Mouse (Mus musculus): ENCODE results near the gene Myd88. TPM values are rescaled to one million over a fixed set of nuclear protein-coding genes. Genes with fewer than 3 reads are reported as not detected.

The Myd88 gene
- total and polyA plus RNA-seq, 3 experiments = 12.3 to 27.0 (median 24.4) TPM

- TF ChIP-seq POLR2AphosphoS5 (IDR thresholded peaks at IDR 0.05; ENCODE audit: insufficient replicate concordance, low read depth, low read length) = no peak
- no peak for TF ChIP-seq GATA2 (IDR thresholded peaks at IDR 0.05; ENCODE audit: borderline replicate concordance, low read depth, low read length)
- TF ChIP-seq GATA1 (IDR thresholded peaks at IDR 0.05; ENCODE audit: borderline replicate concordance, low read length) = no peak
- TF ChIP-seq TAL1 (conservative IDR thresholded peaks at IDR 0.05; ENCODE audit: low read depth, low read length) = no peak
- TF ChIP-seq CTCF (IDR thresholded peaks at IDR 0.05; ENCODE audit: low read depth, low read length) = no peak
- Histone ChIP-seq H3K4me3 (ENCODE audit: low read depth, low read length) (peak overlapping the region; percentile 84), H3K4me1 (ENCODE audit: insufficient read depth, low read depth, low read length) (peaks cover 17% of the 10 kb centered on the region), H3K9me3 (replicated peaks) (no peaks in the 10 kb centered on the region), H3K27me3 (ENCODE audit: insufficient read depth, low read length) (no peaks in the 10 kb centered on the region), H3K36me3 (replicated peaks) (peaks cover 39% of the 10 kb centered on the region)
- ATAC-seq (ENCODE audit: extremely low read depth, insufficient number of reproducible peaks, low FRiP score, poor library complexity, severe bottlenecking) (no peak), DNase-seq (ENCODE audit: low spot score) (no peak)
These were observed 16.8 kb upstream of the Myd88 start for GRCm38 (mm10) chr9:119358058-119358429.

- peaks cover 33% of the 10 kb centered on the region for H3K36me3 ChIP-seq (replicated peaks)
- peaks cover 17% of the 10 kb centered on the region for H3K4me1 ChIP-seq (ENCODE audit: insufficient read depth, low read depth, low read length)
- no peaks in the 10 kb centered on the region for H3K27me3 ChIP-seq (ENCODE audit: insufficient read depth, low read length)
- ATAC-seq (ENCODE audit: extremely low read depth, insufficient number of reproducible peaks, low FRiP score, poor library complexity, severe bottlenecking) = peak; percentile 91
- peak within 1 kb of the TSS; percentile 84 for H3K4me3 ChIP-seq (ENCODE audit: low read depth, low read length)
- TF ChIP-seq GATA1 (IDR thresholded peaks at IDR 0.05; ENCODE audit: borderline replicate concordance, low read length) (no peak), CTCF (IDR thresholded peaks at IDR 0.05; ENCODE audit: low read depth, low read length) (peak; percentile 61), TAL1 (conservative IDR thresholded peaks at IDR 0.05; ENCODE audit: low read depth, low read length) (no peak)
- no peaks in the 10 kb centered on the region for H3K9me3 ChIP-seq (replicated peaks)
- DNase-seq (ENCODE audit: low spot score) = peak; percentile 89
These were observed 16.3 kb upstream of the Myd88 start, which contains the start of gene Xylb for GRCm38 (mm10) chr9:119357331-119358057. Xylb (plus strand) TSS chr9:119357381.

- no peak for TF ChIP-seq GATA2 (IDR thresholded peaks at IDR 0.05; ENCODE audit: borderline replicate concordance, low read depth, low read length)
- no peak for TF ChIP-seq CTCF (IDR thresholded peaks at IDR 0.05; ENCODE audit: low read depth, low read length)
- TF ChIP-seq GATA1 (IDR thresholded peaks at IDR 0.05; ENCODE audit: borderline replicate concordance, low read length) = no peak
- TF ChIP-seq POLR2AphosphoS5 (IDR thresholded peaks at IDR 0.05; ENCODE audit: insufficient replicate concordance, low read depth, low read length) = no peak
- TF ChIP-seq TAL1 (conservative IDR thresholded peaks at IDR 0.05; ENCODE audit: low read depth, low read length) = no peak
- Histone ChIP-seq H3K36me3 (replicated peaks) (peaks cover 29% of the 10 kb centered on the region), H3K27me3 (ENCODE audit: insufficient read depth, low read length) (no peaks in the 10 kb centered on the region), H3K4me1 (ENCODE audit: insufficient read depth, low read depth, low read length) (peaks cover 17% of the 10 kb centered on the region), H3K4me3 (ENCODE audit: low read depth, low read length) (no peak overlapping the region), H3K9me3 (replicated peaks) (no peaks in the 10 kb centered on the region)
- DNase-seq (ENCODE audit: low spot score) (no peak), ATAC-seq (ENCODE audit: extremely low read depth, insufficient number of reproducible peaks, low FRiP score, poor library complexity, severe bottlenecking) (no peak)
These were observed 14.7 kb upstream of the Myd88 start for GRCm38 (mm10) chr9:119355943-119356342.

GRCm38 (mm10) chr9:119353926-119354325, 12.7 kb upstream of the Myd88 start:
- ATAC-seq (ENCODE audit: extremely low read depth, insufficient number of reproducible peaks, low FRiP score, poor library complexity, severe bottlenecking) (no peak), DNase-seq (ENCODE audit: low spot score) (no peak)
- no peak overlapping the region for H3K4me3 ChIP-seq (ENCODE audit: low read depth, low read length)

GRCm38 (mm10) chr9:119352060-119352459, 10.8 kb upstream of the Myd88 start:
- Histone ChIP-seq H3K36me3 (replicated peaks) (peaks cover 39% of the 10 kb centered on the region), H3K27me3 (ENCODE audit: insufficient read depth, low read length) (no peaks in the 10 kb centered on the region), H3K9me3 (replicated peaks) (no peaks in the 10 kb centered on the region), H3K4me3 (ENCODE audit: low read depth, low read length) (no peak overlapping the region), H3K4me1 (ENCODE audit: insufficient read depth, low read depth, low read length) (peaks cover 4% of the 10 kb centered on the region)
- DNase-seq (ENCODE audit: low spot score) (peak; percentile 58), ATAC-seq (ENCODE audit: extremely low read depth, insufficient number of reproducible peaks, low FRiP score, poor library complexity, severe bottlenecking) (peak; percentile 78)
- peak; percentile 60 for TF ChIP-seq CTCF (IDR thresholded peaks at IDR 0.05; ENCODE audit: low read depth, low read length)
- TF ChIP-seq GATA1 (IDR thresholded peaks at IDR 0.05; ENCODE audit: borderline replicate concordance, low read length) = no peak

More at GRCm38 (mm10) chr9:119353926-119354325, 12.7 kb upstream of the Myd88 start:
- peaks cover 22% of the 10 kb centered on the region for H3K36me3 ChIP-seq (replicated peaks)
- TF ChIP-seq CTCF (IDR thresholded peaks at IDR 0.05; ENCODE audit: low read depth, low read length) (no peak), POLR2AphosphoS5 (IDR thresholded peaks at IDR 0.05; ENCODE audit: insufficient replicate concordance, low read depth, low read length) (no peak), GATA2 (IDR thresholded peaks at IDR 0.05; ENCODE audit: borderline replicate concordance, low read depth, low read length) (no peak), TAL1 (conservative IDR thresholded peaks at IDR 0.05; ENCODE audit: low read depth, low read length) (no peak), GATA1 (IDR thresholded peaks at IDR 0.05; ENCODE audit: borderline replicate concordance, low read length) (no peak)
- H3K9me3 ChIP-seq (replicated peaks) = no peaks in the 10 kb centered on the region
- H3K4me1 ChIP-seq (ENCODE audit: insufficient read depth, low read depth, low read length) = peaks cover 17% of the 10 kb centered on the region
- H3K27me3 ChIP-seq (ENCODE audit: insufficient read depth, low read length) = no peaks in the 10 kb centered on the region

- no peak for ATAC-seq (ENCODE audit: extremely low read depth, insufficient number of reproducible peaks, low FRiP score, poor library complexity, severe bottlenecking)
- H3K36me3 ChIP-seq (replicated peaks) = peaks cover 47% of the 10 kb centered on the region
- no peak overlapping the region for H3K4me3 ChIP-seq (ENCODE audit: low read depth, low read length)
- no peak for DNase-seq (ENCODE audit: low spot score)
- no peaks in the 10 kb centered on the region for H3K27me3 ChIP-seq (ENCODE audit: insufficient read depth, low read length)
- H3K4me1 ChIP-seq (ENCODE audit: insufficient read depth, low read depth, low read length) = peaks cover 2% of the 10 kb centered on the region
- H3K9me3 ChIP-seq (replicated peaks) = no peaks in the 10 kb centered on the region
- TF ChIP-seq GATA2 (IDR thresholded peaks at IDR 0.05; ENCODE audit: borderline replicate concordance, low read depth, low read length) (no peak), GATA1 (IDR thresholded peaks at IDR 0.05; ENCODE audit: borderline replicate concordance, low read length) (no peak), TAL1 (conservative IDR thresholded peaks at IDR 0.05; ENCODE audit: low read depth, low read length) (no peak), POLR2AphosphoS5 (IDR thresholded peaks at IDR 0.05; ENCODE audit: insufficient replicate concordance, low read depth, low read length) (no peak)
These were observed 9.9 kb upstream of the Myd88 start for GRCm38 (mm10) chr9:119350947-119351705.

Measured in G1E (cell line).